Mouse (Mus musculus): ENCODE results near the gene Sstr5.

GRCm38 (mm10) chr17:25480152-25480551 is 16.9 kb downstream of the Sstr5 start:
- no peak for TF ChIP-seq CTCF (IDR thresholded peaks at IDR 0.05)
- TF ChIP-seq POLR2A (IDR thresholded peaks at IDR 0.05; ENCODE audit: insufficient read depth, low read depth, low read length): no peak

Measured in heart, adult 2 months (tissue).